8 mouse cellular contexts compared by ENCODE assay signal in the genomic region with DNA sequence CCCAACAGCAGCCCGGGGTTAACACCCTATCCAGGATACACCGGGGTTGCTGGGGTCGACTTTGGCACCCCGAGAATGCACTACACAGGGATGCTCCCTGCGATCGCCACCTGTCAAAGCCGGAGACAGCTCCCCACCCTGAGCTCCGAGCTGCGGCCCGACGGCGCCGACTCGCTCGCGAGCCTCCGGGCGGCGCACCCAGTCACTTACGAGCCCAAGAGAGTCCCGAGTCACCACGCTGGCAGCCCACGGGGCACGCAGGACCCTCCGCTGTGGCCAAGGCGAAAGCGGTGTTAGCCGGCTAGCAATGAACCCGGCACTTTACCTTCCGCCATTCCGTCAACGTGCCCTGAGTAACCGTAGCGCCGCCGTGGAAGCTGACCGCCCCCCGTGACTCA. TPM values are rescaled to one million over a fixed set of nuclear protein-coding genes. Genes with fewer than 3 reads are reported as not detected.
DNase-seq lines count a peak whose midpoint lies in the region; ATAC-seq and TF ChIP-seq lines count a peak whose summit lies in the region.

No protein-coding gene starts in this region.

- DNase-seq in heart, postnatal 4 days: no peak
- DNase-seq in adrenal gland, postnatal 36 days: no peak
- DNase-seq in kidney, adult 11 months: no peak

- peak overlapping the region; percentile 54 for H3K27ac ChIP-seq in heart, embryonic 11.5 days (ENCODE audit: low read depth, low read length)
- H3K27ac ChIP-seq in embryonic fibroblast, embryonic 13.5 days (ENCODE audit: insufficient read depth, low read length): 0 out of 2 replicates have a peak overlapping the region, but pooled peaks have one; percentile 16
- peak overlapping the region; percentile 75 for H3K27ac ChIP-seq in limb, embryonic 12.5 days
- H3K27ac ChIP-seq in neural tube, embryonic 12.5 days: peak overlapping the region; percentile 33; the same call in 1 of the 2 replicates

- ATAC-seq in heart, embryonic 11.5 days (replicated peaks; ENCODE audit: insufficient number of reproducible peaks, low FRiP score, low TSS enrichment): peak; percentile 56
- peak; percentile 20 for ATAC-seq in limb, embryonic 12.5 days (ENCODE audit: insufficient number of reproducible peaks, insufficient read depth, low FRiP score, low TSS enrichment, low read depth)
- ATAC-seq in neural tube, embryonic 12.5 days (ENCODE audit: low FRiP score, low read depth): peak; percentile 66

- under 1% methylated on average over 38 of the region's 38 CpGs for WGBS in heart, embryonic 11.5 days (ENCODE audit: insufficient replicate concordance)
- under 1% methylated on average over 38 of the region's 38 CpGs for WGBS in limb, embryonic 12.5 days
- WGBS in neural tube, embryonic 12.5 days: under 1% methylated on average over 38 of the region's 38 CpGs

- peaks cover 10% of the 10 kb centered on the region for H3K4me1 ChIP-seq in heart, embryonic 11.5 days (ENCODE audit: control insufficient read depth, insufficient read depth, low read length)
- peaks cover 20% of the 10 kb centered on the region for H3K4me1 ChIP-seq in E14TG2a.4 (replicated peaks; ENCODE audit: low read depth, low read length)
- no peaks in the 10 kb centered on the region for H3K4me1 ChIP-seq in embryonic fibroblast, embryonic 13.5 days (ENCODE audit: control insufficient read depth, insufficient read depth, low read length)
- H3K4me1 ChIP-seq in limb, embryonic 12.5 days (replicated peaks): peaks cover 29% of the 10 kb centered on the region
- H3K4me1 ChIP-seq in neural tube, embryonic 12.5 days: peaks cover 20% of the 10 kb centered on the region

- H3K9ac ChIP-seq in heart, embryonic 11.5 days (ENCODE audit: low read depth, low read length): peak overlapping the region; percentile 98
- peak overlapping the region; percentile 94 for H3K9ac ChIP-seq in limb, embryonic 12.5 days (replicated peaks)
- peak overlapping the region; percentile 89 for H3K9ac ChIP-seq in neural tube, embryonic 12.5 days

- no peaks in the 10 kb centered on the region for H3K27me3 ChIP-seq in heart, embryonic 11.5 days (ENCODE audit: control insufficient read depth, insufficient read depth, low read length)
- H3K27me3 ChIP-seq in E14TG2a.4 (ENCODE audit: insufficient read depth, low read length): no peaks in the 10 kb centered on the region
- H3K27me3 ChIP-seq in limb, embryonic 12.5 days: no peaks in the 10 kb centered on the region
- no peaks in the 10 kb centered on the region for H3K27me3 ChIP-seq in neural tube, embryonic 12.5 days (replicated peaks)

- peak overlapping the region; percentile 77 for H3K4me2 ChIP-seq in heart, embryonic 11.5 days
- H3K4me2 ChIP-seq in limb, embryonic 12.5 days: peak overlapping the region; percentile 70
- peak overlapping the region; percentile 80 for H3K4me2 ChIP-seq in neural tube, embryonic 12.5 days (replicated peaks)

- H3K36me3 ChIP-seq in heart, embryonic 11.5 days (ENCODE audit: control insufficient read depth, insufficient read depth, low read length): no peaks in the 10 kb centered on the region
- H3K36me3 ChIP-seq in E14TG2a.4 (ENCODE audit: insufficient read depth, low read length): peaks cover 4% of the 10 kb centered on the region; the same call in 1 of the 2 replicates
- no peaks in the 10 kb centered on the region for H3K36me3 ChIP-seq in limb, embryonic 12.5 days
- H3K36me3 ChIP-seq in neural tube, embryonic 12.5 days: no peaks in the 10 kb centered on the region

- no peaks in the 10 kb centered on the region for H3K9me3 ChIP-seq in heart, embryonic 11.5 days (replicated peaks; ENCODE audit: control insufficient read depth, low read length)
- H3K9me3 ChIP-seq in E14TG2a.4 (ENCODE audit: low read length): no peaks in the 10 kb centered on the region
- H3K9me3 ChIP-seq in limb, embryonic 12.5 days: no peaks in the 10 kb centered on the region
- H3K9me3 ChIP-seq in neural tube, embryonic 12.5 days: no peaks in the 10 kb centered on the region

- TF ChIP-seq CTCF in E14TG2a.4 (conservative IDR thresholded peaks at IDR 0.05; ENCODE audit: low read length): no peak
- TF ChIP-seq CTCF in embryonic fibroblast, embryonic 13.5 days (IDR thresholded peaks at IDR 0.05; ENCODE audit: borderline replicate concordance, insufficient read depth, low read length): no peak

- TF ChIP-seq POLR2A in embryonic fibroblast, embryonic 13.5 days (IDR thresholded peaks at IDR 0.05; ENCODE audit: low read depth, low read length): no peak

- H3K4me3 ChIP-seq in heart, embryonic 11.5 days (ENCODE audit: low read depth, low read length): peak overlapping the region; percentile 99
- H3K4me3 ChIP-seq in E14TG2a.4 (replicated peaks; ENCODE audit: low read length): peak overlapping the region; percentile 97
- H3K4me3 ChIP-seq in embryonic fibroblast, embryonic 13.5 days (ENCODE audit: insufficient read depth, low read length): peak overlapping the region; percentile 82
- peak overlapping the region; percentile 92 for H3K4me3 ChIP-seq in limb, embryonic 12.5 days (replicated peaks)
- peak overlapping the region; percentile 94 for H3K4me3 ChIP-seq in neural tube, embryonic 12.5 days

RNA-seq across cellular contexts. Expression of a gene that starts 0.3 kb away (rescaled TPM):
- polyA plus RNA-seq in heart, embryonic 11.5 days (2014; fragmentation: Nextera tagmentation; extraction: Ambion mirVana): 15.1 TPM in 2 replicates
- 10 to 100 TPM; 28.8 to 31.1 TPM for total RNA-seq in heart, postnatal 4 days (2021)
- 29.7 and 30.7 TPM in 2 replicates for polyA plus RNA-seq in embryonic fibroblast, embryonic 13.5 days (2011; ENCODE audit: insufficient read length, low read depth, missing spikeins)
- 18.0 and 19.3 TPM in 2 replicates for polyA plus RNA-seq in limb, embryonic 12.5 days (2016; fragmentation: Nextera tagmentation; extraction: Ambion mirVana)
- 19.0 and 22.4 TPM in 2 replicates for polyA plus RNA-seq in neural tube, embryonic 12.5 days (2016; fragmentation: Nextera tagmentation; extraction: Ambion mirVana)
- 10 to 100 TPM; 28.6 to 32.7 TPM for total RNA-seq in adrenal gland, postnatal 36 days (2021)

RNA-seq across cellular contexts. Expression of a gene that starts 0.4 kb away (rescaled TPM):
- polyA plus RNA-seq in heart, embryonic 11.5 days (2014; fragmentation: Nextera tagmentation; extraction: Ambion mirVana): 76.5 and 87.5 TPM in 2 replicates
- total RNA-seq in heart, postnatal 4 days (2021): 10 to 100 TPM; 62.5 to 67.0 TPM
- 105 and 109 TPM in 2 replicates for polyA plus RNA-seq in embryonic fibroblast, embryonic 13.5 days (2011; ENCODE audit: insufficient read length, low read depth, missing spikeins)
- polyA plus RNA-seq in limb, embryonic 12.5 days (2016; fragmentation: Nextera tagmentation; extraction: Ambion mirVana): 83.0 and 84.0 TPM in 2 replicates
- 73.8 and 80.6 TPM in 2 replicates for polyA plus RNA-seq in neural tube, embryonic 12.5 days (2016; fragmentation: Nextera tagmentation; extraction: Ambion mirVana)
- total RNA-seq in adrenal gland, postnatal 36 days (2021): 100 to 1,000 TPM; 240 to 608 TPM

RNA-seq across cellular contexts. Expression of a gene that starts 39.0 kb away (rescaled TPM):
- 74.5 and 94.3 TPM in 2 replicates for polyA plus RNA-seq in heart, embryonic 11.5 days (2014; fragmentation: Nextera tagmentation; extraction: Ambion mirVana)
- total RNA-seq in heart, postnatal 4 days (2021): 10 to 100 TPM; 59.7 to 61.8 TPM
- 41.4 and 44.2 TPM in 2 replicates for polyA plus RNA-seq in embryonic fibroblast, embryonic 13.5 days (2011; ENCODE audit: insufficient read length, low read depth, missing spikeins)
- polyA plus RNA-seq in limb, embryonic 12.5 days (2016; fragmentation: Nextera tagmentation; extraction: Ambion mirVana): 72.5 and 79.4 TPM in 2 replicates
- polyA plus RNA-seq in neural tube, embryonic 12.5 days (2016; fragmentation: Nextera tagmentation; extraction: Ambion mirVana): 47.5 and 49.6 TPM in 2 replicates
- total RNA-seq in adrenal gland, postnatal 36 days (2021): 10 to 100 TPM; 19.8 to 21.1 TPM

RNA-seq across cellular contexts. Expression of a gene that starts 47.4 kb away (rescaled TPM):
- polyA plus RNA-seq in heart, embryonic 11.5 days (2014; fragmentation: Nextera tagmentation; extraction: Ambion mirVana): 18.5 and 25.9 TPM in 2 replicates
- 10 to 100 TPM; 17.7 to 19.4 TPM for total RNA-seq in heart, postnatal 4 days (2021)
- polyA plus RNA-seq in embryonic fibroblast, embryonic 13.5 days (2011; ENCODE audit: insufficient read length, low read depth, missing spikeins): 20.2 and 21.2 TPM in 2 replicates
- polyA plus RNA-seq in limb, embryonic 12.5 days (2016; fragmentation: Nextera tagmentation; extraction: Ambion mirVana): 21.1 and 23.8 TPM in 2 replicates
- polyA plus RNA-seq in neural tube, embryonic 12.5 days (2016; fragmentation: Nextera tagmentation; extraction: Ambion mirVana): 19.8 and 25.3 TPM in 2 replicates
- 10 to 100 TPM; 12.0 to 16.8 TPM for total RNA-seq in adrenal gland, postnatal 36 days (2021)

Comparison
In these comparisons a context has a peak if more than half of its experiments do, and no peak if none do; other contexts are left out.
1. H3K27ac ChIP-seq: peak in every context shown above with its lines; median percentile 75 in limb, embryonic 12.5 days; 54 in heart, embryonic 11.5 days; 33 in neural tube, embryonic 12.5 days; 16 in embryonic fibroblast, embryonic 13.5 days.